8 mouse cellular contexts compared by ENCODE assay signal in genomic region chr5:147992581-147993378, GRCm38 (mm10). TPM values are rescaled to one million over a fixed set of nuclear protein-coding genes. Genes with fewer than 3 reads are reported as not detected.
A peak's percentile ranks its signal among the peaks of the same experiment; 100 is the strongest.
DNase-seq lines count a peak whose midpoint lies in the region; ATAC-seq lines count a peak whose summit lies in the region.

No protein-coding gene starts in this region.

- no peaks in the 10 kb centered on the region for H3K9me3 ChIP-seq in hindbrain, embryonic 12.5 days (replicated peaks)
- no peaks in the 10 kb centered on the region for H3K9me3 ChIP-seq in limb, embryonic 15.5 days

- WGBS in hindbrain, embryonic 12.5 days: 25% methylated on average over 20 of the region's 20 CpGs
- WGBS in limb, embryonic 15.5 days: 12% methylated on average over 20 of the region's 20 CpGs

- no peak overlapping the region for H3K4me3 ChIP-seq in hindbrain, embryonic 12.5 days
- peak overlapping the region; percentile 14; the same call in 1 of the 2 replicates for H3K4me3 ChIP-seq in limb, embryonic 15.5 days

- H3K27ac ChIP-seq in hindbrain, embryonic 12.5 days: no peak overlapping the region
- H3K27ac ChIP-seq in limb, embryonic 15.5 days: no peak overlapping the region

- no peak overlapping the region for H3K9ac ChIP-seq in hindbrain, embryonic 12.5 days
- no peak overlapping the region for H3K9ac ChIP-seq in limb, embryonic 15.5 days

- 0 out of 2 replicates have a peak overlapping the region, but pooled peaks have one; percentile 13 for H3K4me2 ChIP-seq in hindbrain, embryonic 12.5 days (replicated peaks)
- H3K4me2 ChIP-seq in limb, embryonic 15.5 days: peak overlapping the region; percentile 26; the same call in 1 of the 2 replicates

- ATAC-seq in hindbrain, embryonic 12.5 days (ENCODE audit: low FRiP score): no peak
- 0 out of 2 replicates have a peak, but pooled peaks have one; percentile 67 for ATAC-seq in limb, embryonic 15.5 days (ENCODE audit: insufficient number of reproducible peaks, low FRiP score, low TSS enrichment, low read depth)

- H3K4me1 ChIP-seq in hindbrain, embryonic 12.5 days: no peaks in the 10 kb centered on the region
- peaks cover 3% of the 10 kb centered on the region; the same call in 1 of the 2 replicates for H3K4me1 ChIP-seq in limb, embryonic 15.5 days

- H3K27me3 ChIP-seq in hindbrain, embryonic 12.5 days: no peaks in the 10 kb centered on the region
- H3K27me3 ChIP-seq in limb, embryonic 15.5 days: no peaks in the 10 kb centered on the region

- DNase-seq in cerebellum, postnatal 14 days: peak; percentile 27 to 47
- no peak for DNase-seq in cerebellum, adult 8-10 months
- DNase-seq in adrenal gland, postnatal 10 days: peak; percentile 88
- DNase-seq in forelimb bud, embryonic 11.5 days (ENCODE audit: low read depth, low spot score): peak; percentile 59
- DNase-seq in neural tube, embryonic 10.5 days (ENCODE audit: extremely low spot score, low spot score): peak; percentile 73
- peak; percentile 69 to 81 for DNase-seq in urinary bladder, postnatal 36 days (ENCODE audit: low spot score in 2 of 2)

- H3K36me3 ChIP-seq in hindbrain, embryonic 12.5 days: no peaks in the 10 kb centered on the region
- H3K36me3 ChIP-seq in limb, embryonic 15.5 days: no peaks in the 10 kb centered on the region

RNA-seq across cellular contexts. Expression of gene Mtus2, which starts 35.7 kb away (rescaled TPM):
- total RNA-seq in adrenal gland, postnatal 10 days (2021): 1 to 10 TPM; 2.6 to 3.4 TPM
- 48.9 and 49.7 TPM in 2 replicates for polyA plus RNA-seq in hindbrain, embryonic 12.5 days (2016; fragmentation: Nextera tagmentation; extraction: Ambion mirVana)
- polyA plus RNA-seq in limb, embryonic 15.5 days (2015; fragmentation: Nextera tagmentation; extraction: Ambion mirVana): 3.8 and 6.0 TPM in 2 replicates
